Mouse (Mus musculus) c-Kit-negative CD71-positive TER-119-positive erythroid progenitor cells, embryonic 14.5 days (primary cell): ENCODE measurements around the gene Nkx2-4.

Experiments
- DNase-seq: peaks from one replicate; pipeline ENCODE4 v3.0.0-alpha.2; 2013; ENCODE audit warnings: low read depth, low spot score

Nkx2-4 gene

DNA sequence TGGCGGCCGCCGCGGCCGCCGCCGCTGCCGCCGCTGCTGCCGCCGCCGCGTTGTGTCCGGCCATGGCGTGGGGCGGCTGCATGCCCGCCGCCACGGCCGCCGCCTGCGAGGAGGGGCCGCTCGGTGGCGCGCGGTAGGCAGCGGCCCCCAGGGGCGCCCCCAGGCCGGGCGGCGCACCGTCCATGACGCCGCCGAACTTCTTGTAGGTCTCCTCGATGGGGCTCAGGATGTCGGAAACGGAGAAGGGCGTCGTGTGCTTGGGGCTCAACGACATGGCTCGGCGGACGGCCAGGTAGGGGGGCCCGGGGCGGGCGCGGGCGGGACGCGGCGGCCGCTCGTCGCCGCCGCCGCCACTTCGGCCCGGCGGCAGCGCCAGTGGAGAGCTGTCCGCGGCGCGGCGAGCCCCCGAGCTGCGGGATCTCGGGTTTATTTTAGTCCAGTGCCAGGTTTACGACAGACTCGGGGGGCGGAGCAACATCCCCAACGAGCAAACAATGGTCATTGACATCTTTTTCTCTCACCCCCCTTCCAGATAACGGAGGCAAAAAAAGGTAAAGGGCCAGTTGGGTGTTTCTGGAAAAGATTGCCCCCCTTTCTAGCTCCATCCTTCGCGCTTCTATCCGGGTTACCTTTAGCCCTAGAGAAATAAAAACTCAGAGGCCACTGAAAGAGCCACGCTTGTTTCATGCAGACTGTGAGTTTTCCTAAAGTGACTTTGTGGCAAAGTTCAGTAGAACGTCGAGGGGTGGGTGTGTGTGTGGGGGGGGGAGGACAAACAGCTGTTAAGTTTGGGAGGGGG is at the start of gene Nkx2-4:
Gene Nkx2-4 (minus strand): TSS at position 374 of the 799 bp plus-strand sequence.
- DNase-seq = no peak

GRCm38 (mm10) chr2:147127366-147127765 is 42.1 kb upstream of the Nkx2-4 start:
- DNase-seq = no peak

GRCm38 (mm10) chr2:147119736-147120135 is 34.5 kb upstream of the Nkx2-4 start:
- DNase-seq = no peak

DNA sequence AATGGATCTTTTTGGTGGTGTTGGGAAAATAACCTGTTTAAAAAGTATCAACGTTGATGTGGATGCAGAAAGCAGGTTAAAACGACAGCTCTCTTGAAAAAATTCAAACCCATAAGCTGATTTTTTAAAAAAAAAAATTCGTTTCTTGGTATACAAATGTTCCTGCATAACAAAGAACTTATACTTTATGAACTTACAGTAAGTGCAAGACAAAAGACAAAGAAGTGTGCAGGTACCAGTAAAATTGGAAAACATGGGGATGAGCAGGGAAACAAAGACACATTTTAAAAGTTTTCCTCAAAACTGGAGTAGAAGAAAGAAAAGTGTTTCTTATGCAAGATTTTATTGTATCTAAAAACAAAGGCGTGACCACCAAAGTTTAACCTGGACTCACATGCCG is 1.2 kb upstream of the Nkx2-4 start:
- DNase-seq = no peak

GRCm38 (mm10) chr2:147085937-147086336 is 692 bp upstream of the Nkx2-4 start:
- DNase-seq = no peak

GRCm38 (mm10) chr2:147084366-147085071 is 726 bp downstream of the Nkx2-4 start:
- DNase-seq = no peak

DNA sequence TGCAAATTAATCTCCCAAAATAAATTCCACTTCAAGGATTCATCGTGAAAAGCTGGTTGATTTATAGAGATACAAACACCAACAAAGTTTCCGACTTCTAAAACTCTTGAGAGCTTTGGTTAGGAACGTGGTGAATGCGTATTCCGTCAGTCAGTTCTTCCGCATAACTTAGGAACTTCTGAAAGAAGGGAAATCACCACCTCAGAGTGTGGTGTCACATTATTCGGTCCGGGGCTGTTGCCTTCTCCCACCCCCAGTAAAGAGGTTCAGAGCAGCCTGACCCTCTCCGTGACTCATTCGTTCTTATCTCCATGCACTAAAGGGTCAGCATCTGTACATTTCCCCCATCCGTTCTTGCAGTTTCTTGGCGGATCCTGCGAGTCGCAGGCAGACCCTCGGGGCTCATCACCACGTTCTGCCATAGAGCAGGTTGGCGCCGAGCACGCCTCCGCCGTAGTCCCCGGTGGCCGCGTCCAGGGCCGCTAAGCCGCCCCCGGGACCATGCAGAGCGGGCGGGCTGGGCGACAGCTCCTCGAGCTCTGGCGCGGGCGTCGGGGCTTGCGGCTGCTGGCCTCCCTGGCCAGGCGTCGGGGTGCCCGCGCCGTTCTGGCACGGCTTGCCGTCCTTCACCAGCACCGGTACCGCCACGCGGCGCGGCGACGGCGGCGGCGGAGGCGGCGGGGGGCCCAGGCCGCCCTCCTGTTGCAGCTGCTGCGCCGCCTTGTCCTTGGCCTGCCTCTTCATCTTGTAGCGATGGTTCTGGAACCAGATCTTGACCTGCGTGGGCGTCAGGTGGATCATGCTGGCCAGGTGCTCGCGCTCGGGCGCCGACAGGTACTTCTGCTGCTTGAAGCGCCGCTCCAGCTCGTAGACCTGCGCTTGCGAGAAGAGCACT is 1.5 kb downstream of the Nkx2-4 start:
- DNase-seq = no peak

DNA sequence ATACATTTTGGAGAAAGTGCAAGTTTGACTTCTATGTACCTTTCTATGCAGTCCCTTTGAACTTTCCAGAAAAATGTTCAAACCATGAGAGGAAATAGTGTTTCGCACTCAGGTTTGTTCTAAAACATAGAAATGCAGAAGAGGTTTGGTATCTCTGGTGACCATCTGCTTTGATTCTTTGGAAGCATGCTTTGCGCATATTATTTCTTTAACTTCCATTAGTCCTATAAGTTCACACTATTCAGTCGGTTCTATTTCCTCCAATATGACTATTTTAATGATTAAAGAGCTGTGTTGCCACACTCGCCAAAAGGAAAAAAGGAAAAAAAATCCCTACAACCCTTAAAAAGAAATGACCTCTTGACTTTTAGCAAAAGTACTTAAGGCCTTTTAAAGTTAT is 2.9 kb downstream of the Nkx2-4 start:
- no peak for DNase-seq

DNA sequence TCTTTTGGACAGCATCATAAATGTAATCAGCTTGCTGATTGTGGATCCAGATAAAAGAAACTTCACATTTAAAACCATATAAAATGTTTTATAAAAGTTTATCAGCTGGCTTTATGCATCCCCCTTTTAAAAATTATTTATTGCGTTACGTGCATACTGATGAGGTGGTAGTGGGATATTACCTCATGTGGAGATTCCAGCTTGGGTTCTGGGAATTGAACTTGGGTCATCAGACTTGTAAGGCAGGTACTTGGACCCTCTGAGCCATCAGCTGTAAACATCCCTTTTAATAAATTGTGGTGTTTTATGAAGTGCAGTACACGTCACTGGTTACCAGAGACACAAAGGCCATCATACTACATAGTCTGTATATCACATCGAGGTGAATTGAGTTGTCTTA is 10.8 kb downstream of the Nkx2-4 start:
- DNase-seq = no peak

DNA sequence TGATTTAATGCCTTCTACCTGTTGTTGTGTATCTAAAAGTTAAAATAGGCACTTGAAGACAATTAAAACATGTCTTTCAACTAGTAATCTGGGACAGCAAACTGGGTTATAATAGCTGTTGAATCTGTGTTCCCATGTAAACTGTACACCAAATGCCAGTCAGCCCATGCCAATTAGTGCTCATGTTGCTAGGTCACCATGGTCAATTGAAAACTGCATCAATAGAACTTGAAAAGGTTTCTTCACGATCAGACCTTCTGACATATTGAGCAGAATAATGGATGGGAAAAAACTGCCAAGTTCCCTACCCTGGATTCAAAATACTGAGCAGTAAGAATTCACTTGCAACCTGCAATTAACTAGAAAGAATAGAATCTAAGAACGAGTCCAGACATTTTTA is 11.3 kb downstream of the Nkx2-4 start:
- DNase-seq = no peak

- no peak for DNase-seq
Observed at GRCm38 (mm10) chr2:147070305-147070704, 14.9 kb downstream of the Nkx2-4 start.

- no peak for DNase-seq
Observed at GRCm38 (mm10) chr2:147069077-147069476, 16.2 kb downstream of the Nkx2-4 start.

- DNase-seq = no peak
Observed at GRCm38 (mm10) chr2:147067480-147068246, 17.6 kb downstream of the Nkx2-4 start.

- DNase-seq = no peak
Observed at GRCm38 (mm10) chr2:147053229-147053892, 31.9 kb downstream of the Nkx2-4 start.

DNA sequence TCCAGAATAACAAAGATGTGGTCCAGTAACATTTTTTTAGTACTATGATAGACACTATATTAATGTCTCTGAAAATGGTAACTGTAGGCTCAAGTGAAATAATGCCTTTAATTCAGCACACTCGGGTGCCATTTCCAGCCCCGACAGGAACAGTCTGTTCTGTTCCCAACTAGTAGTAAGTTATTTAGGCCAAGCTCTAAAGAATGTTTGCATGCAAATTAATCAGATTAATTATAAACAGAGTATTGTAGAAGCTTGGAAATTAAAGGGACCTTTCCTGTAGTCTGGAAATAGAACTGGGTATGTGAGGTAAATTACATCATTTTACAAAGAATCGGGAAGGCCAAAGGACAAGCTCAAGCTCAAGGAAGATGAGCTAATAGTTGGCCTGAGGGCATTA is 38.2 kb downstream of the Nkx2-4 start:
- DNase-seq = no peak

DNA sequence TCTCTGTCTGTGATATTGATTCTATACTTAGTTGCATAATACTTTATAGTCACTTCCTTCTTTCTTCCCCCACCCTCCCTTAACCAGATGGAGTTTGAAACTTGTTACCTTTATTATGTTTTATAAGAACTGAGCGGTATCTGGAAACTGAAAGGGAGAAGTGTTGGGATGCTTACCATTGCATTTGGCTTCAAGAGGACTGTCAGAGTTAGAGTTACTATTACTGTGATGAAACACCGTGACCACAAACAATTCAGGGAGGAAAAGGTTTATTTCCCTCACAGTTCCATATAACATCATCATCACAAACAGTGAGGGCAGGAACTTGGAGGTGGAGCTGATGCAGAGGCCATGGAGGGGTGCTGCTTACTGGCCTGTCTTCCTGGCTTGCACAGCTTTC is 49.4 kb downstream of the Nkx2-4 start:
- DNase-seq = no peak
